In genomic region chr9:61904201-61904600, GRCm38 (mm10) we compare ENCODE assay signal across 18 mouse cellular contexts. TPM values are rescaled to one million over a fixed set of nuclear protein-coding genes. Genes with fewer than 3 reads are reported as not detected.
DNase-seq lines count a peak whose midpoint lies in the region; ATAC-seq and TF ChIP-seq lines count a peak whose summit lies in the region.
"Had no signal": no experiment of that assay in that cellular context is flagged by ENCODE, and none has a peak within 500 bp of the region (broad histone marks: within the 10 kb centered on the region; RNA-seq: fewer than 3 reads in every experiment).

No protein-coding gene starts in this region.

- no peaks in the 10 kb centered on the region for H3K9me3 ChIP-seq in lung, embryonic 14.5 days (ENCODE audit: low read depth, low read length)
- no peaks in the 10 kb centered on the region for H3K9me3 ChIP-seq in limb, embryonic 13.5 days
- H3K9me3 ChIP-seq in stomach, embryonic 16.5 days (replicated peaks; ENCODE audit: control insufficient read depth, low read length): no peaks in the 10 kb centered on the region
- H3K9me3 ChIP-seq: midbrain, embryonic 12.5 days had no signal

- peaks cover 9% of the 10 kb centered on the region for H3K4me1 ChIP-seq in lung, embryonic 14.5 days (ENCODE audit: insufficient read depth)
- H3K4me1 ChIP-seq in lung, adult 2 months (ENCODE audit: control insufficient read depth, insufficient read depth, low read length): peaks cover 2% of the 10 kb centered on the region; the same call in 1 of the 2 replicates
- peaks cover 31% of the 10 kb centered on the region for H3K4me1 ChIP-seq in limb, embryonic 13.5 days
- peaks cover 19% of the 10 kb centered on the region for H3K4me1 ChIP-seq in stomach, embryonic 16.5 days (ENCODE audit: control insufficient read depth, insufficient read depth, low read length)

- H3K4me3 ChIP-seq in lung, embryonic 14.5 days (ENCODE audit: low read depth, low read length): no peak overlapping the region
- no peak overlapping the region for H3K4me3 ChIP-seq in lung, adult 2 months (replicated peaks; ENCODE audit: extremely low read depth, low read depth, low read length)
- H3K4me3 ChIP-seq in limb, embryonic 13.5 days: no peak overlapping the region
- no peak overlapping the region for H3K4me3 ChIP-seq in stomach, embryonic 16.5 days (replicated peaks; ENCODE audit: low read length)
- H3K4me3 ChIP-seq: heart, adult 2 months; midbrain, embryonic 12.5 days had no signal

- TF ChIP-seq CTCF in lung, embryonic 14.5 days (IDR thresholded peaks at IDR 0.05; ENCODE audit: low read depth): no peak
- no peak for TF ChIP-seq CTCF in lung, adult 2 months (IDR thresholded peaks at IDR 0.05; ENCODE audit: insufficient read depth, low read length)

- no peak overlapping the region for H3K9ac ChIP-seq in lung, embryonic 14.5 days
- H3K9ac ChIP-seq in limb, embryonic 13.5 days: no peak overlapping the region; the same call in 1 of the 2 replicates
- no peak overlapping the region for H3K9ac ChIP-seq in stomach, embryonic 16.5 days (ENCODE audit: low read length)
- H3K9ac ChIP-seq: forebrain, postnatal 0 days; hindbrain, embryonic 14.5 days; midbrain, embryonic 12.5 days had no signal

- peak; percentile 32 for DNase-seq in embryo, embryonic 10 days (ENCODE audit: low spot score)
- DNase-seq in embryo, embryonic 10.5 days (ENCODE audit: low spot score): no peak
- peak; percentile 49 for DNase-seq in lung, embryonic 14.5 days
- DNase-seq in lung, adult 2 months: no peak
- no peak for DNase-seq in ovary, postnatal 10 days (ENCODE audit: low spot score)
- DNase-seq in retina, embryonic 14.5 days (ENCODE audit: low spot score): no peak
- DNase-seq: cerebellum, adult 9-11 months; embryo, embryonic 11 days; forebrain, postnatal 0 days; heart, adult 2 months; heart, postnatal 10 days; kidney, adult 18-20 months; kidney, postnatal 36 days had no signal

- no peak overlapping the region for H3K4me2 ChIP-seq in lung, embryonic 14.5 days
- no peak overlapping the region for H3K4me2 ChIP-seq in limb, embryonic 13.5 days (replicated peaks)
- H3K4me2 ChIP-seq in stomach, embryonic 16.5 days (ENCODE audit: low read depth, low read length): peak overlapping the region; percentile 11; the same call in 1 of the 2 replicates
- H3K4me2 ChIP-seq: hindbrain, embryonic 14.5 days; liver, embryonic 11.5 days; midbrain, embryonic 12.5 days had no signal

- peaks cover 9% of the 10 kb centered on the region for H3K27me3 ChIP-seq in lung, embryonic 14.5 days (ENCODE audit: insufficient read depth, low read length)
- peaks cover 18% of the 10 kb centered on the region for H3K27me3 ChIP-seq in limb, embryonic 13.5 days
- H3K27me3 ChIP-seq in stomach, embryonic 16.5 days (ENCODE audit: control insufficient read depth, insufficient read depth, low read length): no peaks in the 10 kb centered on the region

- TF ChIP-seq POLR2A in lung, adult 2 months (IDR thresholded peaks at IDR 0.05; ENCODE audit: borderline replicate concordance, extremely low read depth, low read depth, low read length): no peak

- no peak for ATAC-seq in lung, embryonic 14.5 days (ENCODE audit: insufficient read depth)
- no peak for ATAC-seq in limb, embryonic 13.5 days (ENCODE audit: low FRiP score, low read depth)
- ATAC-seq in stomach, embryonic 16.5 days (ENCODE audit: insufficient read depth, low FRiP score): peak; percentile 73; the same call in 1 of the 2 replicates
- ATAC-seq: forebrain, postnatal 0 days had no signal

- peak overlapping the region; percentile 16; the same call in 1 of the 2 replicates for H3K27ac ChIP-seq in lung, embryonic 14.5 days (ENCODE audit: low read depth)
- peak overlapping the region; percentile 48; the same call in 1 of the 2 replicates for H3K27ac ChIP-seq in limb, embryonic 13.5 days
- H3K27ac ChIP-seq in stomach, embryonic 16.5 days (ENCODE audit: low read length): peak overlapping the region; percentile 44; the same call in 1 of the 2 replicates
- H3K27ac ChIP-seq: heart, adult 2 months; hindbrain, embryonic 14.5 days; midbrain, embryonic 12.5 days had no signal

- 11% methylated on average over 7 of the region's 7 CpGs for WGBS in lung, embryonic 14.5 days
- 29% methylated on average over 7 of the region's 7 CpGs for WGBS in lung, adult 2 months
- 58% methylated on average over 7 of the region's 7 CpGs for WGBS in limb, embryonic 13.5 days
- 18% methylated on average over 7 of the region's 7 CpGs for WGBS in stomach, embryonic 16.5 days

- 0 out of 2 replicates have a peak, but pooled peaks cover under 1% of the 10 kb centered on the region for H3K36me3 ChIP-seq in lung, embryonic 14.5 days (ENCODE audit: insufficient read depth)
- H3K36me3 ChIP-seq in limb, embryonic 13.5 days: no peaks in the 10 kb centered on the region
- H3K36me3 ChIP-seq in stomach, embryonic 16.5 days (ENCODE audit: control insufficient read depth, insufficient read depth, low read length): no peaks in the 10 kb centered on the region
- H3K36me3 ChIP-seq: midbrain, embryonic 12.5 days had no signal

RNA-seq across cellular contexts. Expression of gene Rplp1, which starts 10.1 kb away (rescaled TPM):
- polyA plus RNA-seq in lung, embryonic 14.5 days (2014; fragmentation: Nextera tagmentation; extraction: Ambion mirVana): 1,598 and 1,617 TPM in 2 replicates
- 6,011 and 7,617 TPM in 2 replicates for polyA plus RNA-seq in lung, adult 2 months (2012; rRNA removed)
- 1,317 and 1,413 TPM in 2 replicates for polyA plus RNA-seq in limb, embryonic 13.5 days (2015; fragmentation: Nextera tagmentation; extraction: Ambion mirVana)
- polyA plus RNA-seq in stomach, embryonic 16.5 days (2015; fragmentation: Nextera tagmentation; extraction: Ambion mirVana): 1,285 and 1,334 TPM in 2 replicates

RNA-seq across cellular contexts. Expression of gene Kif23, which starts 42.4 kb away (rescaled TPM):
- 157 and 164 TPM in 2 replicates for polyA plus RNA-seq in lung, embryonic 14.5 days (2014; fragmentation: Nextera tagmentation; extraction: Ambion mirVana)
- polyA plus RNA-seq in lung, adult 2 months (2012; rRNA removed): 1.7 and 3.0 TPM in 2 replicates
- 112 and 116 TPM in 2 replicates for polyA plus RNA-seq in limb, embryonic 13.5 days (2015; fragmentation: Nextera tagmentation; extraction: Ambion mirVana)
- polyA plus RNA-seq in stomach, embryonic 16.5 days (2015; fragmentation: Nextera tagmentation; extraction: Ambion mirVana): 102 and 124 TPM in 2 replicates

Comparison
In these comparisons a context has a peak if more than half of its experiments do, and no peak if none do; other contexts are left out.
1. DNase-seq: peak in embryo, embryonic 10 days (single experiment) and lung, embryonic 14.5 days (single experiment); none in embryo, embryonic 10.5 days (single experiment), lung, adult 2 months (single experiment), ovary, postnatal 10 days (single experiment) and retina, embryonic 14.5 days (single experiment).
2. RNA of gene Kif23, which starts 42.4 kb away (polyA plus RNA-seq): 157 to 164 TPM in lung, embryonic 14.5 days, 112 to 116 TPM in limb, embryonic 13.5 days and 102 to 124 TPM in stomach, embryonic 16.5 days; 1.7 to 3.0 TPM in lung, adult 2 months; every median in the first group is over 10 times any median in the second.
3. Peak in every context shown above with its lines, with median percentiles within 50 percentile points of each other: H3K27ac ChIP-seq.